Mouse (Mus musculus) cerebellum, adult 2 months (tissue): ENCODE results near the gene Il17re.

Experiments
- CTCF ChIP-seq: fragments of 200-500 bp; IDR thresholded peaks from 2 replicates; pipeline ENCODE4 v1.5.1; 2011; ENCODE audit warnings: low read depth, mild to moderate bottlenecking, control low read depth, low read length, moderate library complexity, borderline replicate concordance; ENCODE audit not compliant: insufficient read depth
- POLR2A ChIP-seq: fragments of 200-500 bp; IDR thresholded peaks from 2 replicates; pipeline ENCODE4 v1.6.1; 2011; ENCODE audit warnings: low read length, control low read depth, borderline replicate concordance; ENCODE audit not compliant: insufficient read depth

GRCm38 (mm10) chr6:113473715-113474114 is 15.4 kb downstream of the Il17re start:
- TF ChIP-seq CTCF (no peak), POLR2A (no peak)
